Mouse (Mus musculus) adrenal gland, adult 2 months (tissue): ENCODE results near the gene Irx1. TPM values are rescaled to one million over a fixed set of nuclear protein-coding genes. Genes with fewer than 3 reads are reported as not detected.
A peak's percentile ranks its signal among the peaks of the same experiment; 100 is the strongest.

Source experiments
- DNase-seq: peaks from one replicate; pipeline ENCODE4 v3.0.0; 2021
- long read RNA-seq: library from polyadenylated mRNA; stranded (forward); transcript quantifications from one replicate; pipeline ENCODE4 v2.0.0, GENCODE M21; 2021
- polyA plus RNA-seq: library from polyadenylated mRNA; depleted of rRNA; stranded (reverse); fragments of >200 nt; gene quantifications from 2 replicates; pipeline ENCODE4 v1.2.3, GENCODE M21; 2012; rRNA removed
- total RNA-seq, 2 experiments: library from RNA; stranded (reverse); gene quantifications; 2 replicates each; pipeline ENCODE4 v1.2.3; 2021

Gene Irx1
- total RNA-seq (not detected), polyA plus RNA-seq (0.25 TPM in 1 of 2 replicates, not detected in the other)
- long read RNA-seq = 0 reads

DNA sequence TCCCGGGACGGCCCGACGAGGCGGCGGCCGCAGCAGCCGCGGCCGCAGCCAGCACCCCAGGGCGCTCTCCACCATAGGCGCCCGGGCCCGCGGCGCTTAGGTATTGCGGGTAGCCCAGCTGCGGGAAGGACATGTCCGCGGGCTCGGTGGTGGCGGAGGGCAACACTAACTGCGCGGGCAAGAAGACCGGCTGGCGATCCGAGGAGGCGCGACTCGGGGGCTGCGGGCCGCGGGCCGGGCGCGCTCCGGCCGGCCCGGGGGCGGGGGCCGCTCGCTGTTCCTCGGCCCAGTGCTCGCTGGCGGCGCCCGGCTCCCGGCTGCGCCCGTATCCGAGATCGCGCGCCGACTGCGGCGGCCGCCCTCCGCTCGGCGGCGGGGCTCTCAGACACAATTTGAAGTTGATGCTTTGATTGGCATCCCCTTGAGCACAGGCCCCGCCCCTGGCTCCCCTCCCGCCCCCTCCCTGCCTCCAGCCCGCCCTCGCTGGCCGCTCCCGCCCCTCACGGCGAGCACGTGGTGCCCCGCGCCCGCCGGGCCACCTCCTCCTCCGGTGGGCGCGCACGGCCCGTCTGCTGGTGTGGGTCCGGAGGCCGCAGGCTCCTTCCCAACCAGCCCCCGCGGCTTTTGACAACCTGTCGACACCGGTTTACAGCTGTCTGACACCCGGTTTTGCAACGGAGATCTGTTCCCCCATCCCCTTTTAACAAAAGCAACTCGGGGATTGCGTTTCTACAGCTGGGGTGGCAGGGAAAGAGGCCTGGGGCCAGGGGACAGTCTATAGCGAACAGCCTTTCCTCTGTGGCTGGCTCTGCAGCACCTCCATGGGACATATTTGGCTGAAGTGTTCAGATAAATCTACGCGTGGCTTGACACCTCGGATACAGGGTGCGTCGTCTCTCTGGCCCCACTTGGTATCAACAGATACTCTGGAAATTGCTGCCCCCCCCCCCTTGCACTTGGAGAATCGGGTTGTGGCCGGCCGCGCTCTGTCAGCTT lies at the start of gene Irx1:
TSS of gene Irx1 (minus strand) at position 368 of the 996 bp plus-strand sequence.
- DNase-seq = peak; percentile 7

DNA sequence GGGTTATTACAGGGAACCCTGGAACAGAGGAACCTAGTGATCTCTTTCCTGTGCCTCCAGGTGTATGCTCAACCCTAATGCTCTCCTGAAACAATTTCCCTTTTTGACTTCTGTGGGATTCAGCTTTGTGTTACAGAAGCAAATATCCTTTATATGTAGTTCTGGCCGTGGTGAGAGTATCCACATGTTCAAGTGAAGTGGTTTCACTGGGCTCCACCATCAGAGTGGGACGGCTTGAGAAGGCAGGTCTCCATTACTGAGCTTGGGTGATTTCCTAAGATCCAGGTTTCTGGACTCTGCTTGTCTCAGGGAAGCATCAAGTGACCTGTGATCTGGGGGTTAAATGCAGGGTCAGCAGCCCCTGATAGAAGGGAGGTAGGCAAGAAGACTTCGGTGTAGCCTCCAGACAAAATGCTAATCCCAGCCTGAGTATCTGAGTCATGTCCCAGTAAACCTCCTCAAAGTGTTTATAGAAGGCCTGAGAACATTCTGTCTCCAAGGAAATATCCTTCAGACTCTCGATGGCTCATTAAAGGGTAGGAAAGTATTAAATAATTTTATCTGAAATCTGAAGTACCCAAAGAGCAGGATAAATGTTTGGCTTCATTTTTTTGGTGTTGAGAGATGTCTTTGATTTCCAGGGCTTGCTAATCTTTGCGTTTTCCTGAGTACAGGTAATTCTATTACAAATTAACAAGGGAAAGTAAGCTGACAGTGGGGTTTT lies 16.6 kb upstream of the Irx1 start:
- DNase-seq = no peak

DNA sequence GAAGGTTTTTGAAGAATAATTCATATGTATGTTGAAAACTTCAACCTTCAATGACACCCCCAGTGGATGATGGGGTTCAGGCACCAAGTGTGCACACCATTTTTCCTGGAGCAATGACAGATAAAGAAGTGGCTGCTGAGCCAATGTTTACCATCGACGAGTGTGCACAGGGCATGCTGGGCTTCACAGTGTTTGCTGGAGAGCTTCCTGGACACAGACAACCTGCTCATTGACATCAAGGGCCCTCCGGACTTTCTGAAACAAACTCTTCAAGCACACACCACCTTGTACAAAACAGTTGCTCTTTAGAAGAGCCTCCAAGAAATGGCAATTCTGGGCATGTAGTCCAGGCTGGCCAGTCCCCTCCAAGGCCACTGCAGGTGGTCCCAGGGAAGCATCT lies 12.2 kb upstream of the Irx1 start:
- no peak for DNase-seq

DNA sequence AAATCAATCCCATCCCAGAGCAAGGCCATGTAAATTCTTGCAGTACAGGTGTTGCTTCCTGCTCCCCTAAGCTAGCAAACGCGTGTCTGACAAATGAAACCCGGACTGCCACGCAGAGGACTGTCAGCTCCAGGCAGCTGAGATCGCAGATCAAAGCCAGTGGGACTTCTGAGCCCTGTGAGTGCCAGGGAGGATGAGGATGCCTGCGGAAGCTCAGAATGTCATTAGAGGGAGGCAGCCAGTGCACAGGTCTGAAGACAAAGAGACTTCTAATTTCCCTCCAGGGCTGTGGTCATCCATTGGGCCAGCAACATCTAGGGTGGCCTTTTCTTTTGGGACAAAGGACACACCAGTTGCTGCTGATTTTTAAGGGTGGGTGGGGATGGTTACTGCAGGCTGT lies 4.8 kb upstream of the Irx1 start:
- no peak for DNase-seq

DNA sequence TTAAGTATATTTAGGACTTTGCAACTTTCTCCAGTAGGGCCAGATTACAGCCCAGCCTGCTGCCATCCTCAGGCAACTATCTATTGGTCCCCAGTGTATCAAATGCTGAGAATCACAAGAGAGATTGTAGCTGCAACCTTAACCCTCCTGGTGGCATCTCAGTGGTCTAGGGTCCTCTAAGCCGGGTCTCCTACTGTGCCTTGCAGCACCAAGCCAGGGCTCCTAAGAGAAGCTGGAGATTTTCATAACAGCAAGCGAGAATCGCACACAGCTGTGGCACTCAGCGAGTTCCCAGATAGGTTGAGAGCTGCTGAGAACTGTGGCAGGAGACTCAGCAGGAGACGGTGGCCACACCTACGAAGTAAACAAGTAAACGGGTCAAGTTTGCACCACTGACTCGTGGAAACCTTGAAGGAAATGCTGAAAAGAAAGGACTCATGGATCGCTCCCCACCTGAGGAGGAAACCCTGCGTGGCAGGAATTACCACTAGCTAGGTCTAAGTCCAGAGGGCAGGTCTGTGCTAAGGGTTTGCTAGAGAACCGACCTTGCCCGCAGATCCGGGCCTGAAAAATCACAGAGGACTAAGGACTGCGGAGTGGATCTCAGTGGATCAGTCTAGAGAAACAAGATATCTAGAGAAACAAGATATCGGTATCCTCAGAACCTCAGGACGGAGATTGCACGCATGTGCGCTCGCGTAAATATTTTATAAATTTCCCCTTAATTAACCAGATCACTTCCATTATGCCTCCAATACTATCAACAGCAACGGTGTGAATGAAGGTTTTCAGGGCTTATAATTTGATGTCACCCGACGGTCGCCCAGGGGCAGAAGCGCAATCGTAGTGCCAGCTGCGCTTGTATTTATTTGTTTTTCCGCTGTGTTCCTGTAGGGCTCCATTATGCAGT lies 4.1 kb upstream of the Irx1 start:
- DNase-seq = no peak

DNA sequence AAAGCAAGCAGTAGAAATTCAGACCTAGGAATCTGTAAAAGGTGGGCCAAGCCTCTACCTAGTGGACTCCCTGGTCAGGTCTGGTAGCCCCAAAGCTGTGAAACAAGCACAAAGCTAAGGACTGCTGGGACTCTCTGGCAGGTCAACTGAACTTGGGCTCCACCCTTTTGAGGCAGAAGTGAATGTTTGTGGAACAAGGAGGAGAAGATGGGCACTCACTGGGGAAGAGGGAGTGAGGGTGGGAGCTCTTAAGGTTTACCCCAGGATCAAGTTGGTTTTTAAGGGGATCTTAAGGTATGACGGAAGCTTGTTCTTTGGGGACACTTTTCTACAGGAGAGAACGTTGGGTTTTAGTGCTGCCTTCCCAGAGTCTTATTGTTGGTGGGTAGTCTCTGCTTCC lies 3.1 kb upstream of the Irx1 start:
- no peak for DNase-seq

DNA sequence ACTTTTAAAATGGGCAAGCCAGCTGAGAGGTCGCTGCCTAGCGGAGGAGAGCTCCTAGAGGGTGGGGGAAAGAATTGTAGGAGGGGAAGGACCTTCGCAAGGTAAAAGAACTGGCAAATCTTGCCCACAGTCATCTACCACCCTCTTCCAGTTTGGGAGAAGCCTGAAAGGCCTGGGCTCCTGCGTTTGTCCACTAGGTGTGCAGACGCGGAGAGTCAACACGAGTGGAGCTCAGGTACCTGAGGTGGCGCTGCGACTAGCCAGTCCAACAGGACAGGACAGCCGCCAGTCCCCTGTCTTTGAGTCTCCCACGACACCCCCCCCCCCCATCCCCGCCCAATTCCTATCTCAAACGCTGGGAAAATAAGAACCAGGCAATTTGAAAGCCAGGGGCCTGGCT lies 843 bp upstream of the Irx1 start:
- DNase-seq = no peak

DNA sequence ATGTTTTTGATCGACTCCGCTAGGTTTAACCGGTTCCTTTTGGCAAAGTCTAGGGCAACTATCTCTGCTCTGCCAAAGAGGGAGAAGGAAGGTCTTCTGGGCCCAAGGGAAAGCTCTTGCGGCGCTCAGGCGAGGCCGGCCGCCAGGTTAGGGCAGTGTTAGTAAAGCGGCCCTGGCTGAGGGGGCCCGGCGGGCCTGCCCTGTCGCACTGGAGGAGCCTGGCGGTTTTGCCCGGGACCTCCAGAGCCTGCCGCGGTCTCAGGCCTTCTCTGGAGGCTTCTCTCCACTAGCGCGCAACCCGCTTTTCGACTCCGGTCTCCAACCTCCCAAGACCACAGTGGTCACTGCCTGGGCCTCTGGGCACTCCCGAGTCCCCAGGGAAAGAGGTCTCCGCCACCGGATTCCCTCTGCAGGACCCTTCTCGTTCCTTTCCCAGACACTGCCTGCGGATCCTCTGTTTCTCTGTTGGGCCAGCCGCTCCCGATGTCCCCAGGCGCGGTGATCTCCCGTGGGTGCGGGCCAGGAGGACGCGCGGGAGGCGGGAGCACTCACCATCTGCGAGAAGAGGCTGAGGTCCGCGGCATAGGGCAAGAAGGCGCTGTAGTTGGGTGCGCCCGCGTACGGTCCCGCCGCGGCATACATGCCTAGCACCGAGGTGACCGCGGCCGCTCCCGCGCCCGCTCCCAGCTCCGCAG lies 715 bp downstream of the Irx1 start:
- DNase-seq = peak; percentile 6

DNA sequence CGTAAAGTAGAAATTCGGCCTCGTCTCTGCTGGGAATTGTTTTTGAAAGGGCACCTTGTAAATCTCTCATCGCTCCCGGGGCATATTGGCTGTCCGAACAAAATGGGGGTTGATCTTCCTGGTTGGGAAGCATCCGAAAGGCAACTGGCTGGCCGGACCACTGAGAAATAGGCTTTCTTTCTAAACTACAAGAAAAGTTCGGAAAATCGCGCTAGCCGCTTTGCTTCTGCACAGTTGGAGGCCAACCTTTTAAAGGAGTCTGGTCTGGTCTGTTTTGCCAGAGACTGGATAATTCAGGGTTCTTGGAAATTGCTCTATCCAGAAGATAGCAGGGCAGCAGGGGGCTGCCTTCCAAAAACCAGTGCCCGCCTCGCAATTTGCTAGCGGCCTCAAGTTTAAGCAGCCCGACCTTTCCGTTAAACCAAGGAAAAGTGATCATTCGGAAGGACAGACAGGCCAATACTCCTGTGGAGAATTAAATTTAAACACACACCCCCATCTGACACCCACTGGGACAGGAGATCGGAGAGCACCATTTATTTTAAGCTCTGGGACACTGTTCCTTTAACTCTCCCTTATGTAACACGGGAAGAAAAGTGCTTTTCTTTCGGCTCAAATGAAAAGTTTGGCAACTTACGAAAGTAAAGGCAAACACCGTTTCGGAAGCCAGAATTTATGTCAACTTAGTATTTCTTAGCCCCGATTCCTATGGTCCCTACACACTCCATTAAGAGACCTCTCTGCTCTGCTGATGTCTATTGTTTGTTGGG lies 1.4 kb downstream of the Irx1 start:
- no peak for DNase-seq

DNA sequence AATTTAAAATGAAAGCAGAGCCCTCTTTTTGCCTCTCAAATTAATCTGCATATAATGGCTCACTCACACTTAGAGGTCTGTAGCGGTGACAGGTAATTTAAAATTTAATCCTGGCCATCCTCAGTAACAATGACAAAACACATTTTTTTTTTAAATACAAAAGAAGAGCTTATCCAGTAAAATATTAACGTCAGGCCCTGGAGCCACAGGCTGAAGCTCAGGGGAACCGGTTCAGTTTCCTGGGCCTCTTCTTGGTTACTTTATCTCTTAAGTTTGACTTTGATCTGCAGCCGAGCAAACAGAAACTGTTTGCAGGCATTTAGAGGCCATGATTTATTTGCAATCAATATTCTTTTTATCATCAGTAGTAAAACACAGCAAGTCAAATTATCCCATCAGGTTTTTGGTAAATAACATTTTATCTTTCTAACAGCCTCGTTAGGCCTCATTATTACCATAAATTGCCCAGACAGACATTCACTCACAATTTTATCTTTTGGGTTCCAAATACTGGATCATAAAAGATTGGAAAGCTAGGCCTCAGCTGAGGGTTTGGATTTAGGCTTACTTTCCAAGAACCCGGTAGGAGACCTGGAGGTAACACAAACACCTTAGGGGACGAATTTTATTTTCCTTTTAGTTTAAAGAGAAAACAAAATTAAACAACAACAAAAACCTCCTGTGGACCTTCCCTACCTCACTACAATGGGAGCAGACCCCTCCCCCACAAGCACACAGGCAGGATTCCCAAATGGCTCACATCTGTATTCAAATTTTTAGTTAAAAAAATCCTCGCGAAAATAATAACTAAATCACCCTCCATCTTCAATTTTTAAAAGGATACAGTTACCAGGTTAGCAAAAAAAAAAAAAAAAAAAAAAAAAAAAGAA lies 2.4 kb downstream of the Irx1 start:
- no peak for DNase-seq

DNA sequence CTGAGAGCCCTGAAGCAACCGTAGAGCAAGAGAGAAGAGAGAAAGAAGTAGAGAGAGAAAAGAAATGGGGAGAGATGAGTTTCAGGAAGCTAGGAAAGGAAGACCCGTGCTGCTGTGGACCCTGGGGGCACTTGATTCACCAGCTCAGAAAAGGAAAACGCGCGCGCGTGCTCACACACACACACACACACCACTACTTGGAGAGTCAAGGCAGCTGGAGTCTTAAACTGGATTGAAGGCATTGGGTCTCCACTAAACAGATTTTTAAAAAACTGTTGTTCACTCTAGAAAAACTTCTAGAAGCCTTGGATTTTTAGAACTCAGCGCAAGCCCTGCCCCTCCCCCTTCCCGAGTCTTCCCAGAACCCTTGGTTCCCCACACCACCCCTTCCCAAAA lies 3.2 kb downstream of the Irx1 start:
- no peak for DNase-seq

DNA sequence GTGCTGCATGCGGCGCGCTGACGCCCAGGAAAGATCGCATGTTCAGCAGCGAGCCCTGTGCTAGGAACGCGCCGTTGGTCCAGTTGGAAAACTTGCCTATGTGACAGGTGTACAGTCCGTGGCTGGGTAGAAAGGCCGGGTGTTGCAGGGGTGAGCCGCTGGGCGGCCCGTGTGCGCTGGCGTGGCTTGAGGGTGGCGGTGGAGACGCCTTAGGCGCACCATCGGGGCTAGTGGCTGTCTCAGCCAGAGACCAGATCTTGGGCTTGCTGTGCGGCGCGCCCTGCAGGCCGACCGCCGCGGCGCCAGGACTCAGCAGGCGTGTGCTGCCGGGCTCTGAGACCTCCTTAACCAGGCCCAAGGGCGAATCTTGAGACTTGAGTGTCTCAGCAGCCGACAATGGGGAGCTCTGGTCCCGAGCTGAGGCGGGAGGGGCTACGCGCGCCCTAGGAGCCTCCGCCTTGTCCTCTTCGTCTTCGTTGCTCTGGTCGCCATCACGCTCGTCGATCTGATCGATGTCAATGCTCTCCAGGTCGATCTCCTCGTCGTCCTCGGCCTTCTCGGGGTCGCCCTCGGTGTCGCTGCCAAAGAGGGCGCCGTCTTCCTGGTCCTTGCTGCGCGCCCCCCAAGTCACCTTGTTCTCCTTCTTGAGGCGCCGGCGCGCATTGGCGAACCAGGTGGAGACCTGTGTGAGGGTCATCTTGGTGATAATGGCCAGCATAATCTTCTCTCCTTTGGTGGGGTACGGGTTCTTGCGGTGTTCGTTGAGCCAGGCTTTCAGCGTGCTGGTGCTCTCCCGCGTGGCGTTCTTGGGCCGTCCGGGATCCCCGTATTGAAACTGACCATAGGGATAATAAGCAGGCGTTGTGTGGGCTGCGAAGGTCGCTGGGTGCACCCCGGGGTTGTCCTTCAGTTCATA lies 3.9 kb downstream of the Irx1 start:
- DNase-seq = no peak

DNA sequence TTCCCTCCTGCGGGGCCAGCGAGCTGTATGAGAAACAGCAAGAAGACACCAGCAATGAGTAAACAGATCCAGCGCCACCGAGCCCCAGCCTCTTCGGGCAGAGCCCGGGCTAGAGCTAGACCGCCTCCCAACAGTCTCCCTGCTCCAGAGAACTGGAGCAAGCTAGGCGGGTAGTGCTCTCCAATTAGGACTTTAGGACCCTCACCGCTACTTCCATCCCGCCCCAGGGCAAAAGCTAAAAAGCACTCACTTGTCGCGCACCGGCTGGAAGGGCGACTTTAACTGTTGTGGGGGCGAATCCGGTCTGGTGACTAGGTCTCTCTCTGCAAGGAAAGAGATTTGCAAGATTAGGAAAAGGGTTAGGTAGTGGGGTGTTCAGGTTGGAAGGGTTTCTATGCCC lies 4.9 kb downstream of the Irx1 start:
- DNase-seq = no peak

DNA sequence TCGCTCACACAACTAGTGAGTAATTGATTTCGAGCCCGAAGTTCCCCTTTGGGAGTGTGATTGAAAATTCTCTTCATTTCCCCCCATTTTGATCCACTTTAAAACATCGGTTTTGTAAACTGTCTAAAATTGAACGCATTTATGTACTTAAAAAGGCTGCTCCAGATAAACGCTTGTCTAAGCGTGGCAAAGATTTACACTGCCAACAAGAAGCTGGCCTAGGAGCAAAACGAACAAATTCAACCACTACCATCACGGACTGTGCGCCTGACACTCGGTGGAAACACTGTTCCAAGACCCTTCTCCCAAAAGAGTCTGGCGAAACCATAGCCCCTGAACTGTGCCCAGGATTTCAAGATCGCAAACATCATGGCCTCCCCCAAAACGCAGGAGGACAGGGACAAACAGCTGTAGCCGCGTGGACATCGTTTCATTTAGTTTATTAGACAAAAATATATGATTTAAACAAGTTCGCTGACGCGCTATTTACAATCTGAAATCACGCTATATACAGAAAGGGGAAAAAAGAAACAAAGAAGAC lies 5.6 kb downstream of the Irx1 start:
- DNase-seq = no peak

DNA sequence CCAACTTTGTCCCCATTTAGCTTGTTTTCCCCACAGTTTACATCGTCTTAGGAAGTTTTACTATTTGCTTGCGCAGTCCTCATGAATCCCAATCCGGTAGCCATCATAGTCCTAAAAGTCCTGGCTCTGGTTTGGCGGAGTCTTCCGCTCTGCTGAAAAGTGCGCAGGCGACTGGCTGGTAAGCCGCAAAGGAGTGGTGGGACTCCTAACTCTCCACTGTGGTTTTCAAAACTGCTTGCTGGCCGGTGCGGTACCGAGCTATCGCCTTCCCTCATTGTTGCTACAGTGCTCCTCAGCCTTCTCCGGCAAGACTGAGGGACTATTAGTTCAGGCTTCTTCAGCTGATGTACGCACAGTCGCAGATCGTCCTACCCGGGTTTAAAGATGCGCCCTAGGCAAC lies 6.4 kb downstream of the Irx1 start:
- DNase-seq = no peak

DNA sequence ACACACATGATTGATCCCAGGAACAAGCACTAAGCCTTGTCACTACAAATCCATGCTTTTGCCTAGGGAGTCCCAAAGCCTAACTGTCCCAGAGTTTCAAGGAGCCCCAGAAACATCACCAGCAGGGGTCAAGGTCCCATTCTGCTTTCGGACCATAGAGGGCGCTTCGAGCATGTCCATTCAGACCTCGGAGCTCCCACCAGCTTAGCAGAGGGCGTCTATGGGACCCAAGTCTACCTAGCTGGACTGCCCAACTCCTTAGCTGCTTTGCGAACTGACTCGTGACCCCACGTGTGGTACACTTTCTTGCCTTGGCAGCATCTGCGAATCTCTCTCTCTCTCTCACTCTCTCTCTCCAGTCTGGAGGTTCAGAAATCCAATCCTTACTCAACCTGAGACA lies 7.0 kb downstream of the Irx1 start:
- no peak for DNase-seq

DNA sequence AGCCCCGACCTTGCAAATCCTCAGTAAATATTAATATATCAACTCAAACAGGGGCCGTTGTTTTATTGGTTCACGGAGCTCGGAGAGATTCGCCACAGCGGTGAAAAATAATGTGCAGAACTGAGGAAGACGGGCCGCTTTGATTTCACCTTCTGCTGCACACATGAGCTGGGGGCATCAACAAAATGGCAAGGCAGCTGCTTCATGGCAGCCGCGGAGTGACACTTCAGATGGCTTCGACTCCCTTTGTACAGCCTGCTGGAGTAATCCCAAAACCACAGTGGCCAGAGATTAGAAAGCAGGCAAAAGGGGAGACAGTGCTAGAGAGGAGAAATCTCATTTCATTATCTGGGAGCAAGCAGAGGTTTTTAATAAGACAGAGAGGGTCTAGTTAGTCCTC lies 11.6 kb downstream of the Irx1 start:
- DNase-seq = no peak

DNA sequence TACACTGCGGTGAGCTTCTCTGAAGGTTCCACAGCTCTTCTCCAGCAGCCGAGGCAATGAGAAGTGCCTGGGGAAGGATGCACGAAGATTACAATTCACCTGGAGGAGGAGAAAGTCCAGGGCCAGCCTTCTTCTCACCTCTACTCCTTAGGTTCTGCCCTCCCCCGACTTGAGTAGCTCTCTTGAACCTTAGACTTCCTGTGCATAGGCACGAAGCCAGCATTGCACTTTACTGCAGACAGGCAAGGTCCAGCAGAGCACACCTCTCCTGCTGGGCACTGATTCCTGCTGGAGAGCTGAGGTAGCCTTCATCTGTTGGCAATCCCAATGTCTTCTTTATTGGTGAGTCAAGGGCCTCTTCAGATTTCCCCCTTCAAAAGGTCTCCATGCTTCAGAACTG lies 13.7 kb downstream of the Irx1 start:
- no peak for DNase-seq
